Mouse (Mus musculus) neural tube, embryonic 15.5 days (tissue): ENCODE measurements around the gene Majin. TPM values are rescaled to one million over a fixed set of nuclear protein-coding genes. Genes with fewer than 3 reads are reported as not detected.
A peak's percentile ranks its signal among the peaks of the same experiment; 100 is the strongest.

ENCODE experiments used
- ATAC-seq: fragments of 200-750 bp; cut with Nextera tagmentation; 2 replicates; pipeline ENCODE4 v1.8.0; 2017; ENCODE audit warnings: mild to moderate bottlenecking, moderate TSS enrichment, moderate library complexity; ENCODE audit not compliant: low FRiP score
- H3K27ac ChIP-seq: fragments of 300-500 bp; sonication (generic); replicated peaks from 2 replicates; pipeline ENCODE4 v1.5.1; 2015; ENCODE audit warnings: mild to moderate bottlenecking, inconsistent platforms
- H3K27me3 ChIP-seq: fragments of 300-500 bp; sonication (generic); replicated peaks from 2 replicates; pipeline ENCODE4 v1.6.1; 2015; ENCODE audit warnings: inconsistent platforms
- H3K36me3 ChIP-seq: fragments of 300-500 bp; sonication (generic); 2 replicates; pipeline ENCODE4 v1.6.1; 2015; ENCODE audit warnings: inconsistent platforms
- H3K4me1 ChIP-seq: fragments of 300-500 bp; sonication (generic); 2 replicates; pipeline ENCODE4 v1.6.1; 2015; ENCODE audit warnings: inconsistent platforms
- H3K4me2 ChIP-seq: fragments of 300-500 bp; sonication (generic); 2 replicates; pipeline ENCODE4 v1.6.1; 2015; ENCODE audit warnings: inconsistent platforms, mild to moderate bottlenecking, moderate library complexity
- H3K4me3 ChIP-seq: fragments of 300-500 bp; sonication (generic); replicated peaks from 2 replicates; pipeline ENCODE4 v1.5.1; 2015; ENCODE audit warnings: mild to moderate bottlenecking, inconsistent platforms
- H3K9ac ChIP-seq: fragments of 300-500 bp; sonication (generic); replicated peaks from 2 replicates; pipeline ENCODE4 v1.6.1; 2015; ENCODE audit warnings: mild to moderate bottlenecking, inconsistent platforms
- H3K9me3 ChIP-seq: fragments of 300-500 bp; sonication (generic); replicated peaks from 2 replicates; pipeline ENCODE4 v1.6.1; 2016; ENCODE audit warnings: inconsistent platforms
- WGBS: fragments of 180-500 bp; shearing (Covaris S2); methylation state at CpG from one replicate; pipeline ENCODE4 v1.1.7; 2015; ENCODE audit warnings: mixed read lengths; 5-methylcytosine and 5-hydroxymethylcytosine counted together
- polyA plus RNA-seq: library from polyadenylated mRNA; unstranded; fragments of >200 nt; fragmentation: Nextera tagmentation; extraction: Ambion mirVana; gene quantifications from 2 replicates; pipeline ENCODE4 v1.2.1, GENCODE M21; 2015

The Majin gene
- polyA plus RNA-seq, 1 experiment from 2014 or later = not detected

DNA sequence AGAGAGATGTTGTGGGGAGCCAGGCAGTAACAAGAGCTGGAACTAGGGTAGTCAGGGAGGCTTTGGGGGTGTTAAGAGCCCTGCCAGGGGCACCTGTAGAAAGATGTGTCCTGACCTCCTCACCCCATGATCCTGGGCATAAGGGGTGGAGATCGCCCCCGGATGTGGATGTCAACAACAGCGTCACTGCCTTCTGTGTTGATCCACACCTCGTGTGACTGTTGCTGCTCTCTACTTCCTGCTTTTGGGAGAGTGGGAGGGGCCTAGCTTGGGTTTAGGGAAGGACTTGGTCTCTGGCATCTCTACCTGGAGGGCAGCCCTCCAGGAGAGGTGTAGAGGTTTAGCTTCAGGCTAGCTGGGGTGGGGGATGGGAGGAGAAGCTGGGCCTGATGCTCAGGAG lies 58.1 kb downstream of the Majin start:
- peak; percentile 6; the same call in 1 of the 2 replicates for ATAC-seq
- Histone ChIP-seq H3K27ac (peak overlapping the region; percentile 58; the same call in 1 of the 2 replicates), H3K36me3 (peaks cover 28% of the 10 kb centered on the region), H3K4me2 (peak overlapping the region; percentile 86), H3K27me3 (no peaks in the 10 kb centered on the region), H3K9me3 (no peaks in the 10 kb centered on the region), H3K4me1 (peaks cover 20% of the 10 kb centered on the region), H3K4me3 (peak overlapping the region; percentile 77), H3K9ac (peak overlapping the region; percentile 89)
- WGBS = 0% methylated on average over 4 of the region's 4 CpGs

DNA sequence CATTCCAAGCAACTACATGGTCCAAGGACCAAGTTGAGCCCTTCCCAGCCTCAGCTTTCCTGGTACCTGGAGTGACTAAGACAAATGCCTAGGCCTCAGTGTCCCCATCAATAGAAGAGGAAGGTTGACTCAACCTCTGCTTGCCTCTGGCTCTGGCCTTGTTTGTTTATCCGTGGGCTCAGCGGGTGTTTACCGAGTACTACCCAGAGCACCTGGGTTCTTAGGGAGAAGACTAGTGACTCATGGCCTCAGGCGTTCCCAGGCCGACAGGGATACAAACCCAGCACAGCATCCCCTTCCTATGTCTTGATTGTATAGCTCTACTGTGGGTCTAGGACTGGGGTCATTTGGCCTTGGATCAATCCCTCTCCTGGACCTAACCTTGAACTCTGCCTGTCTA lies 59.0 kb downstream of the Majin start:
- Histone ChIP-seq H3K27ac (no peak overlapping the region), H3K9me3 (no peaks in the 10 kb centered on the region), H3K4me2 (peak overlapping the region; percentile 86), H3K4me3 (0 out of 2 replicates have a peak overlapping the region, but pooled peaks have one; percentile 77), H3K9ac (no peak overlapping the region), H3K36me3 (peaks cover 37% of the 10 kb centered on the region), H3K27me3 (no peaks in the 10 kb centered on the region), H3K4me1 (peaks cover 20% of the 10 kb centered on the region)
- 86% methylated on average over 5 of the region's 5 CpGs for WGBS
- no peak for ATAC-seq

DNA sequence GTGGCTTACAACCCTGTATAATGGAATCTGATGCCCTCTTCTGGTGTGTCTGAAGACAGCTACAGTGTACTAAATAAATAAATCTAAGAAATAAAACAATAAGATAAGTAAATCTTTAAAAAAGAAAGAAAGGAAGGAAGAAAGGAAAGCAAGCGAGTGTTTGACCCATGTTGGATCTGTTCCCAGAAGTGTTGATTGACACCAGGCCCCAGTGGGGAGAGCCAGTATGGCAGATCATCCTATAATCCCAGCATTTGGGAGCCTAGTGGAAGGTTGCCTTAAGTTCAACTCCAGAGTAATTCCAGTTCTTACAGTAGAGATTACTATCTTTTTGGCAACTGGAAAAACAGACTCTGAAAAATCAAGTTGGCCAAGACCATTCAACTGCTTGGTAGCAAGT lies 61.6 kb downstream of the Majin start:
- Histone ChIP-seq H3K27me3 (no peaks in the 10 kb centered on the region), H3K4me3 (no peak overlapping the region), H3K4me2 (no peak overlapping the region), H3K36me3 (peaks cover 56% of the 10 kb centered on the region), H3K4me1 (peaks cover 20% of the 10 kb centered on the region), H3K27ac (no peak overlapping the region), H3K9ac (no peak overlapping the region), H3K9me3 (no peaks in the 10 kb centered on the region)
- ATAC-seq = no peak
- 86% methylated on average over 1 of the region's 1 CpGs for WGBS

DNA sequence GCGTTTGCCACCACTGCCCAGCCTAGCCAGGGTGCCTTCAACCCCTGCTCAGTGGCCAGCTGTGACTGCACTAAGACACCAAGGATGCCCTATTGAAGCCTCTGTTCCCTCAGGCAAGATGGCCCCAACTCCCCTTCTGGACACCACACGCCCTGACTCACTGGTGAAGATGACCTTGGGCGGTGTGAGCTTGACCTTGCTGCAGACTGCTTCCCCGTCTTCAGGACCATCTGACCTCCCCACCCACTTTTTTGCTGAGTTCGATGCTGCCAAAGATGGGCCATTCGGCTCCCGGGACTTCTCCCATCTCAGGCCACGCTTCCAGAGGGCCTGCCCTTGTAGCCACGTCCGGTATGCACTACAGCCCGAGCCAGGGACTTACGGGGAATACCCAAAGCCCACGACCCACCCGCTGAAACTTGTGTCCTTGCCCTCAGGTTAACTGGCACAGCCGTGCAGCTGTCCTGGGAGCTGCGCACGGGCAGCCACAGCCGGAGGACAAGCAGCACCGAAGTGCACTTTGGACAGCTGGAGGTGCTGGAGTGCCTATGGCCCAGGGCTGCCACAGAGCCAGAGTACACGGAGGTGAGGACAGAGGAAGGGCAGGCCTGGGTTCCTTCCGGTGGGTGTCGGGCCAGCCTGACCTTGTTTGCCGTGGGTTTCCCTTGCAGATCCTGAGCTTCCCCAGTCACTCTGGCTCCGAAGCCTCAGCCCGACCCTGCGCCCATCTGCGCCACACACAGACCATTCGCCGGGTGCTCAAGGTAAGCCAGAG lies 63.5 kb downstream of the Majin start:
- H3K9ac ChIP-seq = no peak overlapping the region
- ATAC-seq = no peak
- 94% methylated on average over 29 of the region's 29 CpGs for WGBS
- no peaks in the 10 kb centered on the region for H3K9me3 ChIP-seq
- H3K4me1 ChIP-seq = peaks cover 14% of the 10 kb centered on the region
- no peak overlapping the region for H3K27ac ChIP-seq
- H3K4me2 ChIP-seq = no peak overlapping the region
- no peak overlapping the region for H3K4me3 ChIP-seq
- H3K27me3 ChIP-seq = no peaks in the 10 kb centered on the region
- H3K36me3 ChIP-seq = peaks cover 73% of the 10 kb centered on the region

DNA sequence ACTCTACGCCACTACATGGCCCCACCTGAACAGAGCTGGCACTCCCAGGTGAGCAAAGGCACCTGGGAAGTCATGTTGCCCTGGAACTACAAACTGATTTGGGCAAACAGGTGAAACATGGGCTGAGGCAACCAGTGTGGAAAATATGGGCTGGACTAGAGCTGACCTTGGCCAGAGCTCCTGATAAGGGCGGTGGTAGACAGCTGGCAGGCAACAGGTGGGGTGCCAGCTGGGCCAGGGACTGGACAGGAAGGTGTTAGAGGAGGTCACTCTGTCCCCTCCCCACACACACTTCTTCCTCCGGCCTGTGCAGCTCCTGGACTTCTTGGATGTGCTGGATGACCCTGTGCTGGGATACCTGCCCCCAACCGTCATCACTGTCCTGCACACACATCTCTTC lies 68.8 kb downstream of the Majin start:
- peaks cover 91% of the 10 kb centered on the region for H3K36me3 ChIP-seq
- no peaks in the 10 kb centered on the region for H3K27me3 ChIP-seq
- H3K9me3 ChIP-seq = no peaks in the 10 kb centered on the region
- WGBS = 91% methylated on average over 4 of the region's 4 CpGs
- no peak overlapping the region for H3K27ac ChIP-seq
- no peak for ATAC-seq
- no peak overlapping the region for H3K9ac ChIP-seq
- no peaks in the 10 kb centered on the region for H3K4me1 ChIP-seq
- H3K4me2 ChIP-seq = no peak overlapping the region
- H3K4me3 ChIP-seq = no peak overlapping the region

DNA sequence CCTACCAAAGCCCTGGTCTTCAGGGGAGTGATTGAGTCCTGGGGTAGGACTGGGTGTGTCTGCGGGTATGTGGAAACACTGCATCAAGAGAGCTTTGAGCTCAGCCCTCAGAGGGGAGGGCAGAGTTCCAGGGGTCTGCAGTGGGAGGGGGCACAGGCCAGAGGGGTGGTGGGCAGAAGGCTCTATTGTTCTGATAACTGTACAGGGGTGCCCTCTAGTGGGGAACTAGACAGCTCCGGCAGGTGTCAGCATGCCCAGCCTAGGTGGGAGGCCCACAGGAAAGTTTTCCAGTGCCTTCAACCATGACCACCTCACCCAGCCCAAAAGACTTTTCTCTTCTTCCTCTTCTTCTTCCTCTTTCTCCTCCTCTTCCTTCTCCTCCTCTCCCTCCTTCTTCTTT lies 76.2 kb downstream of the Majin start:
- no peaks in the 10 kb centered on the region for H3K9me3 ChIP-seq
- H3K9ac ChIP-seq = no peak overlapping the region
- H3K27ac ChIP-seq = no peak overlapping the region
- ATAC-seq = no peak; the same call in 1 of the 2 replicates
- no peaks in the 10 kb centered on the region for H3K27me3 ChIP-seq
- H3K4me3 ChIP-seq = no peak overlapping the region
- no peaks in the 10 kb centered on the region for H3K4me1 ChIP-seq
- peaks cover 69% of the 10 kb centered on the region for H3K36me3 ChIP-seq
- H3K4me2 ChIP-seq = no peak overlapping the region
- 78% methylated on average over 2 of the region's 2 CpGs for WGBS

DNA sequence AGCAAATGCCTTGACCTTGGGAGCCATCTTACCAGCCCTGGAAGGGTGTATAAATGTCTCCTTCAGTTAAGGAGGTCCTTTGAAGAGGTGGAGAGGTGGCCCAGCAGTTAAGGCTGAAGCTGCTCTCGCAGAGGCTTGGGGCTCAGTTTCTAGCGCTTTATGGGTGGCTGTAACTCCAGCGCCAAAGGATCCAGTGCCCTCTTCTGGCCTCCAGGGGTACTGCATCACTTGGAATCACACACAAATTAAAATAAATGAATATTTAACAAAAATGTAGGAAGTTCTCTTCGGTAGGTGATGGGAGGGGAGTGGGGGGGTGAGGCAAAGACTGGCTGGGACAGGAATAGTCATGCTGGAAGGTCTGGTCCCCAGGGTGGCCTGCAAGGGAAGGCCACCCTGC lies 76.8 kb downstream of the Majin start:
- H3K36me3 ChIP-seq = peaks cover 64% of the 10 kb centered on the region
- H3K4me3 ChIP-seq = no peak overlapping the region
- no peaks in the 10 kb centered on the region for H3K4me1 ChIP-seq
- H3K9ac ChIP-seq = no peak overlapping the region
- no peaks in the 10 kb centered on the region for H3K9me3 ChIP-seq
- no peaks in the 10 kb centered on the region for H3K27me3 ChIP-seq
- no peak for ATAC-seq
- H3K27ac ChIP-seq = no peak overlapping the region
- 84% methylated on average over 4 of the region's 4 CpGs for WGBS
- no peak overlapping the region for H3K4me2 ChIP-seq

DNA sequence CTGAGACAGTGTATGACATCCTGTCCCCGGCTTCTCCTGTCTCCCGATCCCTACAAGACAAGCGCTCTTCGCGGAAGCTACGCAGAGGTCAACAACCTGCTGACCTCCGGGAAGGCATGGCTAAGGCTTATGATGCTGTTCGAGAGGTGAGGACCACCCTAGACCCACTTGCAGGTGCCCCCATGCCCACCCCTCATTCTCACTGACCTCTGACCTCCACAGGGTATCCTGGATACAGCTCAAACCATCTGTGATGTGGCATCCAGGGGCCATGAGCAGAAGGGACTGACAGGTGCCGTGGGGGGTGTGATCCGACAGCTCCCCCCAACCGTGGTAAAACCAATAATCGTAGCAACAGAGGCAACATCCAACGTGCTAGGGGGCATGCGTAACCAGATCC lies 77.2 kb downstream of the Majin start:
- no peaks in the 10 kb centered on the region for H3K9me3 ChIP-seq
- no peak overlapping the region for H3K27ac ChIP-seq
- no peak for ATAC-seq
- no peak overlapping the region for H3K4me3 ChIP-seq
- H3K4me1 ChIP-seq = no peaks in the 10 kb centered on the region
- H3K9ac ChIP-seq = no peak overlapping the region
- H3K36me3 ChIP-seq = peaks cover 59% of the 10 kb centered on the region
- WGBS = 94% methylated on average over 14 of the region's 14 CpGs
- no peaks in the 10 kb centered on the region for H3K27me3 ChIP-seq
- H3K4me2 ChIP-seq = no peak overlapping the region

DNA sequence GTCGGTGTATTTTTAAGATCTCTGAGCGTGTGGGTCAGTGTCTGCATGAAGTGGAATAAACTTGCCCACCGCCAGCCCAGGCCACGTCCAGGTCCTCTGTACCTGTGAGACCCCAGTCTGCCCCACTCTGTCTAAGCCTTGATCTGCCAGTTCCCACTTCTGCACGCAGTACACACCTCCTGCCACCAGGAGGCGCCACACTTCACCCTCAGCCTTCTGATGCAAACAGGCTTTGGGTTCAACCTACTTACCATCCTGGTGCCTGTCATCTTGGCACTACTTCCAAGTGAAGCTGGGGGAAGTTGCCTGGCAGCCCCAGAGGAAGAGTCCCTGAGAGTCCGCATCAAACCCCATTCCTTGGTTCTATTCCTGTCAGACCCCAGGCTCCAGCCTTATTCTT lies 78.0 kb downstream of the Majin start:
- WGBS = 62% methylated on average over 7 of the region's 7 CpGs

DNA sequence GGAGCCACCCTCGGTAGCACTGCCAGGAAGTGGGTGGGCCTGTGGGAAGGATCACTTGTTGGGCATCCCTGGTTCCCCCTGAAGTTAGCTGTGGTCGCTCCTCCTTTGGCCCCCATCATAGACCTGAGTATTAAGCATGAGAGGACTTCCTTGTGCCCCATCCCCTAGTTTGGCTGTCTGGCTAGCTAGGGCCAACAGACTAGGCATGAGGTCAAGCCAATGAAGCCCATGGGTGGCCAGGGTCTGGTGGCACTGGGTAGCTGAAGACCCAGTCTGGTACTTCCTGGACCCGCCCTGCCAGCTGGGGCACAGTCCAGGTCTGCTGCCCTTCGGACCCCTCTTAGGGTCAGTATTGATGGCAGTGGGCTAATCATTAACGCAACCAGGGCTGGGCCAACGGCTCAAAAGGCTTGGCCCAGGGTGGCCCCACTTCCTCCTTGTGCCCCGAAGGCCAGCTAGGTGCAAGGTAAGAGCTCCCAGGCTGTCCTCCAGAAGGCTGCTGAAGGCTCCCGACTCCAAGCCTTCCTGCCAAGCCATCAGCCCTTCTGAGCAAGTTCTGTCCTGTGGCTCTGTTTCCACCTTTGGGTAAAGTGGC lies 78.7 kb downstream of the Majin start:
- no peaks in the 10 kb centered on the region for H3K4me1 ChIP-seq
- H3K9me3 ChIP-seq = no peaks in the 10 kb centered on the region
- 90% methylated on average over 8 of the region's 8 CpGs for WGBS
- no peak overlapping the region for H3K27ac ChIP-seq
- H3K4me3 ChIP-seq = no peak overlapping the region
- H3K27me3 ChIP-seq = no peaks in the 10 kb centered on the region
- H3K9ac ChIP-seq = no peak overlapping the region
- peaks cover 44% of the 10 kb centered on the region for H3K36me3 ChIP-seq
- no peak overlapping the region for H3K4me2 ChIP-seq
- no peak for ATAC-seq

More for the DNA sequence above, 78.0 kb downstream of the Majin start:
- peaks cover 51% of the 10 kb centered on the region for H3K36me3 ChIP-seq
- H3K4me1 ChIP-seq = no peaks in the 10 kb centered on the region
- no peak overlapping the region for H3K27ac ChIP-seq
- no peak overlapping the region for H3K9ac ChIP-seq
- H3K27me3 ChIP-seq = no peaks in the 10 kb centered on the region
- no peak overlapping the region for H3K4me2 ChIP-seq
- H3K9me3 ChIP-seq = no peaks in the 10 kb centered on the region
- no peak for ATAC-seq
- H3K4me3 ChIP-seq = no peak overlapping the region

DNA sequence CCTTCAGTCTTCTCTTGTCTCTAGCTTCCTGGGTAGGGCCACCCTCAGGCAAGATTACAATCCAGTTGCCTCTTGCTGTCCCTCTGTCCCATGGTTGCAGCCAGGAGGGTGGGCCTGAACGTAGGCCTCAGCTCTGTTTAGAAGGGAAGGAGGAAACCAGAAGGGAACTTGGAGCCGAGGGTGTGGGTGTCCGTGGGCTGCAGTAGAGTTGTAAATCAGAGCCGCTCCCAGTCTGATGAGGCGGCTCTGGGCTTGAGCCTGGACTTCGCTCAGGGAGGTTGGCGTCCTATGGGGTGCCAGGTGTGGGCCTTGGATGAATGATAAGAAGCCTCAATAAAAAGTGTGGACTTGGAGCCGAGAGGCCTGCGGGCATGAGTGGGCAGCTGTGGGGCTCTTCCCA lies 80.0 kb downstream of the Majin start:
- Histone ChIP-seq H3K27ac (no peak overlapping the region), H3K9ac (no peak overlapping the region), H3K4me3 (no peak overlapping the region), H3K9me3 (no peaks in the 10 kb centered on the region), H3K27me3 (no peaks in the 10 kb centered on the region), H3K4me2 (no peak overlapping the region), H3K36me3 (peaks cover 31% of the 10 kb centered on the region), H3K4me1 (peaks cover 4% of the 10 kb centered on the region; the same call in 1 of the 2 replicates)
- WGBS = 56% methylated on average over 9 of the region's 9 CpGs
- no peak for ATAC-seq

DNA sequence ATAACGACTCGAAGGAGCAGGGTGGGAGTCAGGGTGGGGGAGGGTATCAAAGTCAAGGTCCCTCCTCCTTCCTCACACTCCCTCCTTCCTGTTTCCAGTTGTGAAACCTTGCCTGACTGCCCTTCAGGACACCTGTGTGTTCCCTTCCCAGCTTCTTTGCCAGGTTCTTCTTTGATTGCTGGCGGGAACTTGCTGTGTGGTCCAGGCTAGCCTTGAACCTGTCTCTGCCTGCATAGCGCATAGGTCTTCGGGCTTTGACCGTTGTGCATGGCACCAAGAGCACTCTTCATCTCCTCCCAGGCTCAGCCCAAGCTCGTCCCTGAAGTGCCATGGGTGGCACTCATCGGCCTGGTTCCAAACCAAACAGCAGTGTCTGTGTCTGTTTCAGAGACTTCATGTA lies 80.8 kb downstream of the Majin start:
- Histone ChIP-seq H3K4me3 (no peak overlapping the region), H3K36me3 (peaks cover 26% of the 10 kb centered on the region), H3K9me3 (no peaks in the 10 kb centered on the region), H3K4me1 (peaks cover 4% of the 10 kb centered on the region; the same call in 1 of the 2 replicates), H3K27ac (no peak overlapping the region), H3K9ac (no peak overlapping the region), H3K27me3 (no peaks in the 10 kb centered on the region), H3K4me2 (no peak overlapping the region)
- no peak for ATAC-seq
- 90% methylated on average over 8 of the region's 8 CpGs for WGBS
